Mouse (Mus musculus): ENCODE data around the gene Helq. TPM values are rescaled to one million over a fixed set of nuclear protein-coding genes. Genes with fewer than 3 reads are reported as not detected.

The Helq gene
- total RNA-seq (2014; rRNA removed) (3.2 and 4.3 TPM in 2 replicates), polyA plus RNA-seq (2012; rRNA removed) (2.4 and 2.5 TPM in 2 replicates)

- H3K9ac ChIP-seq (ENCODE audit: low read depth, low read length): peak within 1 kb of the TSS; percentile 67
- H3K36me3 ChIP-seq (ENCODE audit: control insufficient read depth, insufficient read depth, low read length): peaks cover 10% of the 10 kb centered on the region; the same call in 1 of the 2 replicates
- TF ChIP-seq CTCF (IDR thresholded peaks at IDR 0.05; ENCODE audit: low read depth, low read length): no peak
- TF ChIP-seq POLR2A (IDR thresholded peaks at IDR 0.05; ENCODE audit: extremely low read depth, insufficient read depth, low read length): no peak; the same call in 1 of the 2 replicates
- under 1% methylated on average over 67 of the region's 67 CpGs for WGBS
- peak; percentile 86 for DNase-seq (ENCODE audit: extremely low read depth, low read depth, low spot score)
- no peaks in the 10 kb centered on the region for H3K27me3 ChIP-seq (ENCODE audit: control insufficient read depth, insufficient read depth, low read length)
- H3K4me3 ChIP-seq (ENCODE audit: insufficient read depth, low read depth, low read length): peak within 1 kb of the TSS; percentile 70
- H3K4me1 ChIP-seq (ENCODE audit: control insufficient read depth, insufficient read depth, low read length): no peaks in the 10 kb centered on the region
- H3K79me2 ChIP-seq (ENCODE audit: control insufficient read depth, insufficient read depth, low read length): no peaks in the 10 kb centered on the region; the same call in 1 of the 2 replicates
- no peak within 1 kb of the TSS for H3K27ac ChIP-seq (replicated peaks; ENCODE audit: insufficient read depth, low read depth, low read length)
These were observed at the start of gene Helq, which contains the start of gene Mrps18c for GRCm38 (mm10) chr5:100798165-100798860. TSS of gene Helq (minus strand) at chr5:100798598. TSS of gene Mrps18c (plus strand) at chr5:100798627.

GRCm38 (mm10) chr5:100847143-100847542 is 48.7 kb upstream of the Helq start:
- Histone ChIP-seq H3K27me3 (ENCODE audit: control insufficient read depth, insufficient read depth, low read length) (no peaks in the 10 kb centered on the region), H3K4me1 (ENCODE audit: control insufficient read depth, insufficient read depth, low read length) (peaks cover 4% of the 10 kb centered on the region), H3K79me2 (ENCODE audit: control insufficient read depth, insufficient read depth, low read length) (no peaks in the 10 kb centered on the region), H3K4me3 (ENCODE audit: insufficient read depth, low read depth, low read length) (peak overlapping the region; percentile 63; the same call in 1 of the 2 replicates), H3K27ac (replicated peaks; ENCODE audit: insufficient read depth, low read depth, low read length) (no peak overlapping the region), H3K36me3 (ENCODE audit: control insufficient read depth, insufficient read depth, low read length) (no peaks in the 10 kb centered on the region), H3K9ac (ENCODE audit: low read depth, low read length) (no peak overlapping the region)
- TF ChIP-seq POLR2A (IDR thresholded peaks at IDR 0.05; ENCODE audit: extremely low read depth, insufficient read depth, low read length) (no peak), CTCF (IDR thresholded peaks at IDR 0.05; ENCODE audit: low read depth, low read length) (no peak)
- DNase-seq (ENCODE audit: extremely low read depth, low read depth, low spot score): no peak
- 12% methylated on average over 2 of the region's 2 CpGs for WGBS

GRCm38 (mm10) chr5:100846599-100846920 is 48.2 kb upstream of the Helq start:
- peak overlapping the region; percentile 63 for H3K4me3 ChIP-seq (ENCODE audit: insufficient read depth, low read depth, low read length)
- H3K9ac ChIP-seq (ENCODE audit: low read depth, low read length): peak overlapping the region; percentile 82
- no peaks in the 10 kb centered on the region for H3K27me3 ChIP-seq (ENCODE audit: control insufficient read depth, insufficient read depth, low read length)
- H3K27ac ChIP-seq (replicated peaks; ENCODE audit: insufficient read depth, low read depth, low read length): peak overlapping the region; percentile 30
- H3K4me1 ChIP-seq (ENCODE audit: control insufficient read depth, insufficient read depth, low read length): peaks cover 4% of the 10 kb centered on the region
- WGBS: under 1% methylated on average over 22 of the region's 22 CpGs
- TF ChIP-seq CTCF (IDR thresholded peaks at IDR 0.05; ENCODE audit: low read depth, low read length) (no peak), POLR2A (IDR thresholded peaks at IDR 0.05; ENCODE audit: extremely low read depth, insufficient read depth, low read length) (no peak)
- H3K36me3 ChIP-seq (ENCODE audit: control insufficient read depth, insufficient read depth, low read length): no peaks in the 10 kb centered on the region
- no peak for DNase-seq (ENCODE audit: extremely low read depth, low read depth, low spot score)
- H3K79me2 ChIP-seq (ENCODE audit: control insufficient read depth, insufficient read depth, low read length): no peaks in the 10 kb centered on the region

- Histone ChIP-seq H3K36me3 (ENCODE audit: control insufficient read depth, insufficient read depth, low read length) (no peaks in the 10 kb centered on the region), H3K27ac (replicated peaks; ENCODE audit: insufficient read depth, low read depth, low read length) (peak overlapping the region; percentile 30), H3K9ac (ENCODE audit: low read depth, low read length) (peak overlapping the region; percentile 82), H3K4me3 (ENCODE audit: insufficient read depth, low read depth, low read length) (peak overlapping the region; percentile 63), H3K4me1 (ENCODE audit: control insufficient read depth, insufficient read depth, low read length) (peaks cover 4% of the 10 kb centered on the region), H3K27me3 (ENCODE audit: control insufficient read depth, insufficient read depth, low read length) (no peaks in the 10 kb centered on the region), H3K79me2 (ENCODE audit: control insufficient read depth, insufficient read depth, low read length) (no peaks in the 10 kb centered on the region)
- under 1% methylated on average over 52 of the region's 52 CpGs for WGBS
- TF ChIP-seq CTCF (IDR thresholded peaks at IDR 0.05; ENCODE audit: low read depth, low read length) (no peak), POLR2A (IDR thresholded peaks at IDR 0.05; ENCODE audit: extremely low read depth, insufficient read depth, low read length) (no peak)
- DNase-seq (ENCODE audit: extremely low read depth, low read depth, low spot score): peak; percentile 75
These were observed 47.6 kb upstream of the Helq start for GRCm38 (mm10) chr5:100845848-100846598.

GRCm38 (mm10) chr5:100845485-100845847 is 47.1 kb upstream of the Helq start, which contains the start of gene Gpat3:
TSS of gene Gpat3 (plus strand) at chr5:100845713.
- DNase-seq (ENCODE audit: extremely low read depth, low read depth, low spot score): no peak
- peaks cover 4% of the 10 kb centered on the region for H3K4me1 ChIP-seq (ENCODE audit: control insufficient read depth, insufficient read depth, low read length)
- H3K27me3 ChIP-seq (ENCODE audit: control insufficient read depth, insufficient read depth, low read length): no peaks in the 10 kb centered on the region
- H3K36me3 ChIP-seq (ENCODE audit: control insufficient read depth, insufficient read depth, low read length): no peaks in the 10 kb centered on the region
- H3K9ac ChIP-seq (ENCODE audit: low read depth, low read length): peak within 1 kb of the TSS; percentile 82
- no peaks in the 10 kb centered on the region for H3K79me2 ChIP-seq (ENCODE audit: control insufficient read depth, insufficient read depth, low read length)
- H3K4me3 ChIP-seq (ENCODE audit: insufficient read depth, low read depth, low read length): peak within 1 kb of the TSS; percentile 63
- TF ChIP-seq CTCF (IDR thresholded peaks at IDR 0.05; ENCODE audit: low read depth, low read length): no peak
- no peak for TF ChIP-seq POLR2A (IDR thresholded peaks at IDR 0.05; ENCODE audit: extremely low read depth, insufficient read depth, low read length)
- WGBS: under 1% methylated on average over 16 of the region's 16 CpGs
- peak within 1 kb of the TSS; percentile 30 for H3K27ac ChIP-seq (replicated peaks; ENCODE audit: insufficient read depth, low read depth, low read length)

Data from liver, adult 2 months (tissue).